Mouse (Mus musculus) MEL (cell line): Measurements from ENCODE around the gene Asap3.

Experiments
- CHD2 ChIP-seq: IDR thresholded peaks from 2 replicates; pipeline ENCODE4 v1.6.1; 2011; ENCODE audit warnings: low read length, improper control_type of control experiment
- MYB ChIP-seq: IDR thresholded peaks from 2 replicates; pipeline ENCODE4 v1.6.1; 2011; ENCODE audit warnings: mild to moderate bottlenecking, low read depth, low read length, improper control_type of control experiment

- TF ChIP-seq MYB, result no peak
- no peak for TF ChIP-seq CHD2
These were observed 55.7 kb downstream of the Asap3 start for GRCm38 (mm10) chr4:136261912-136262311.
